Mouse (Mus musculus): Measurements from ENCODE around the gene 4930579F01Rik. TPM values are rescaled to one million over a fixed set of nuclear protein-coding genes. Genes with fewer than 3 reads are reported as not detected.
A peak's percentile ranks its signal among the peaks of the same experiment; 100 is the strongest.

Gene 4930579F01Rik
- total and polyA plus RNA-seq, 3 experiments: not detected

DNA sequence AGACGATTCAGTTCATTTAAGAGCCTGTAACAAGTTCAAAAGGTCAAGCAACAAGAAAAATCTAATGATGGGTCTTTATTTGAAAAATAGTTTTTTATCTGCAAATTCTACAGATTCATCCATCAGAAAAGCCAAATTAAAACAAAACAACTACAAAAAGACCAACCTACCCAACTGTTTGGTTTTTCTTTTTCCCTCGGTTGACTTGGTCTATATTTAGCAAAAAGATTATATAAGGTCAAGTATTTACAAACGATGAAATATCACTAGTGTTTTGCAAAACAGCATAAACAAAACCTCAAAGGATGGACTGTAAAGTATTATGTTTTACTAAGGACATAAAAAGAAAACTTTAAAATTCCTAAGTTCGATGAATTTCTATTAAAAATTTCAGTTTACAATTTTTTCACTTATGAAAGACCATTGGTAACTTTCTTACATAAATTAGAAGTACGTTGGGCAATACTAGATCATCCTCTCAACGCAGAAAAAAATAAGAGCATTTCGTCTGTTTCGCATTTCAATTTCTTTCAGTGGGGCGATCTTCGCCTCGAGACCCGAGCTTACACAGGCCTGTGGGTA, 50.8 kb downstream of the 4930579F01Rik start (continued):
- TF ChIP-seq CHD2 (IDR thresholded peaks at IDR 0.05; ENCODE audit: low read length) (peak; percentile 20; the same call in 1 of the 2 replicates), USF2 (conservative IDR thresholded peaks at IDR 0.05; ENCODE audit: low read depth, low read length) (no peak), SIN3A (IDR thresholded peaks at IDR 0.05; ENCODE audit: low read length) (no peak; the same call in 1 of the 2 replicates), CTCF (conservative IDR thresholded peaks at IDR 0.05 in 1 of 2, IDR thresholded peaks at IDR 0.05 in 1 of 2; ENCODE audit: low read depth in 2 of 2, low read length in 2 of 2) (no peak), MEF2A (IDR thresholded peaks at IDR 0.05; ENCODE audit: borderline replicate concordance, low read depth, low read length) (peak; percentile 28; the same call in 1 of the 2 replicates), JUN (IDR thresholded peaks at IDR 0.05; ENCODE audit: insufficient read depth, low read depth, low read length) (no peak)

DNA sequence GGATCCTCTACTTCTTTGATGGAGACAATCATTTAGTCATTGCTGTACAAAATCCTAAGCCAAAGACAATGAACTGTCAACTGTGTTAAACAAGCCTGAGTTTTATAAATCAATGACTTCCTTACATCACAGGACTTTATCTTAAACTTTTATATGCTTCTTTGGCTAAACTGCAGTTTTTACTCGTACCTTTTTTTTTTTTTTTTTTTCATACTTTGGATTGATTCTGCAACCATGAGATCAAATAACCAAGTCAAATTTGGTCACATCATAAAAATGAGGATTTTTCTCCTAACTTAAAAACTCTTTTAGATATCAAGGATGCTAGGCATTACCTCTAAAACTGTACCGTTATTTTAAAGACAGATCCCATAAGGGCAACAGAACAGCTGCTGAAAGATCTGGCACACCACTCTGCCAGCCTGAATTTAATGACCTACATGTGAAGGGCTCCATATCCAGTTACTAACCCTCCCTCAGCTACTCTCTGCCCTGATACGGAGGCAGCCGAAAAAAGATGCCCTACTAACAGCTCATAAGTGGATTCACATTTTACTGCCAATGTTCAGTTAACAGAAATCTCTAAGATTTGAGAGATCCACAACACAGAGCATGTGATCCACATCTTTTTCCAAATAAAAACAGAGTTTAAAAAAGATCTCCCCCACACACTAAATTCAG, 51.4 kb downstream of the 4930579F01Rik start:
- Histone ChIP-seq H3K36me3 (replicated peaks in 1 of 2; ENCODE audit: control insufficient read depth in 1 of 2, insufficient read depth in 1 of 2, low read length in 1 of 2) (peaks cover 3 to 19% of the 10 kb centered on the region in 2 experiments), H3K9ac (ENCODE audit: insufficient read depth, low read depth) (peak overlapping the region; percentile 44), H3K27me3 (replicated peaks) (no peaks in the 10 kb centered on the region), H3K79me2 (replicated peaks; ENCODE audit: control insufficient read depth, extremely low read depth, insufficient read depth, poor library complexity, severe bottlenecking) (peaks cover 10% of the 10 kb centered on the region), H3K4me3 (replicated peaks in 1 of 3; ENCODE audit: low read depth in 2 of 3, low read length in 2 of 3, poor library complexity in 1 of 3) (peak overlapping the region; percentile 40 to 79 (median 50)), H3K27ac (ENCODE audit: insufficient read depth, low read depth) (no peak overlapping the region), H3K9me3 (replicated peaks; ENCODE audit: low read length) (peaks cover 4% of the 10 kb centered on the region), H3K4me2 (ENCODE audit: insufficient read depth, low read depth, poor library complexity, severe bottlenecking) (peak overlapping the region; percentile 96), H3K4me1 (ENCODE audit: control insufficient read depth in 1 of 2, insufficient read depth in 2 of 2) (peaks cover 5 to 26% of the 10 kb centered on the region in 2 experiments)
- DNase-seq (ENCODE audit: extremely low read depth): peak; percentile 50
- in situ Hi-C loops (cut with MboI; ENCODE audit: low pct_ligation_motif_present, low pct_unique_long_range_greater_than_20kb, low sequenced_read_pairs): loop anchor here (10.0 kb wide), 1 partner anchor 277 kb away; the partner anchor contains the start of genes Dnajb14 and H2afz
- dilution Hi-C loops (cut with MboI; ENCODE audit: extremely low pct_ligation_motif_present, extremely low pct_unique_long_range_greater_than_20kb, low sequenced_read_pairs): loop anchor here (25.0 kb wide), 1 partner anchor 355 kb away; no protein-coding TSS in a partner anchor
- TF ChIP-seq SMC3 (IDR thresholded peaks at IDR 0.05; ENCODE audit: low read depth, low read length): no peak
- 0 out of 2 replicates have a peak, but pooled peaks have one; percentile 3 for TF ChIP-seq BHLHE40 (IDR thresholded peaks at IDR 0.05; ENCODE audit: low read depth, low read length)
- TF ChIP-seq SIN3A (IDR thresholded peaks at IDR 0.05; ENCODE audit: low read length): no peak
- no peak for TF ChIP-seq USF1 (IDR thresholded peaks at IDR 0.05; ENCODE audit: low read depth, low read length)
- no peak for TF ChIP-seq ETS1 (conservative IDR thresholded peaks at IDR 0.05; ENCODE audit: low read depth, low read length)
- no peak for TF ChIP-seq ZC3H11A (IDR thresholded peaks at IDR 0.05; ENCODE audit: low read depth, low read length)
- TF ChIP-seq JUN (IDR thresholded peaks at IDR 0.05; ENCODE audit: insufficient read depth, low read depth, low read length): no peak
- no peak for TF ChIP-seq POLR2AphosphoS2 (IDR thresholded peaks at IDR 0.05; ENCODE audit: low read depth, low read length)
- no peak for TF ChIP-seq ZMIZ1 (IDR thresholded peaks at IDR 0.05; ENCODE audit: low read depth, low read length)
- TF ChIP-seq EP300 (IDR thresholded peaks at IDR 0.05; ENCODE audit: low read length): no peak
- no peak for TF ChIP-seq MYC (IDR thresholded peaks at IDR 0.05; ENCODE audit: low read depth, low read length)
- TF ChIP-seq PAX5 (IDR thresholded peaks at IDR 0.05; ENCODE audit: low read length): no peak
- no peak for TF ChIP-seq CHD2 (IDR thresholded peaks at IDR 0.05; ENCODE audit: low read length)
- TF ChIP-seq GABPA (IDR thresholded peaks at IDR 0.05; ENCODE audit: insufficient replicate concordance, low read depth, low read length): no peak
- no peak for TF ChIP-seq MEF2A (IDR thresholded peaks at IDR 0.05; ENCODE audit: borderline replicate concordance, low read depth, low read length)
- TF ChIP-seq CHD1 (IDR thresholded peaks at IDR 0.05; ENCODE audit: low read depth, low read length): 0 out of 2 replicates have a peak, but pooled peaks have one; percentile 19
- TF ChIP-seq MAX (IDR thresholded peaks at IDR 0.05; ENCODE audit: low read length): peak; percentile 9; the same call in 1 of the 2 replicates
- TF ChIP-seq ZKSCAN1 (IDR thresholded peaks at IDR 0.05; ENCODE audit: borderline replicate concordance, low read depth, low read length): no peak
- no peak for TF ChIP-seq HCFC1 (IDR thresholded peaks at IDR 0.05; ENCODE audit: low read depth, low read length)
- no peak; the same call in 1 of the 2 replicates for TF ChIP-seq NELFE (IDR thresholded peaks at IDR 0.05; ENCODE audit: low read depth, low read length)
- no peak for TF ChIP-seq KAT2A (IDR thresholded peaks at IDR 0.05; ENCODE audit: insufficient replicate concordance, low read length)
- TF ChIP-seq JUND (conservative IDR thresholded peaks at IDR 0.05; ENCODE audit: low read depth, low read length): no peak
- TF ChIP-seq MAZ (IDR thresholded peaks at IDR 0.05; ENCODE audit: low read depth, low read length): 0 out of 2 replicates have a peak, but pooled peaks have one; percentile 39
- TF ChIP-seq TCF12 (IDR thresholded peaks at IDR 0.05; ENCODE audit: low read depth, low read length): no peak
- TF ChIP-seq MAFK (IDR thresholded peaks at IDR 0.05; ENCODE audit: insufficient replicate concordance, low read length): no peak
- no peak for TF ChIP-seq NRF1 (IDR thresholded peaks at IDR 0.05; ENCODE audit: low read depth, low read length)
- no peak for TF ChIP-seq E2F4 (IDR thresholded peaks at IDR 0.05; ENCODE audit: insufficient replicate concordance, low read depth, low read length)
- no peak for TF ChIP-seq RAD21 (IDR thresholded peaks at IDR 0.05; ENCODE audit: low read depth, low read length)
- 0 out of 2 replicates have a peak, but pooled peaks have one; percentile 17 for TF ChIP-seq ELF1 (IDR thresholded peaks at IDR 0.05; ENCODE audit: low read depth, low read length)
- no peak for TF ChIP-seq CTCF (conservative IDR thresholded peaks at IDR 0.05 in 1 of 2, IDR thresholded peaks at IDR 0.05 in 1 of 2; ENCODE audit: low read depth in 2 of 2, low read length in 2 of 2)
- no peak for TF ChIP-seq TBP (conservative IDR thresholded peaks at IDR 0.05; ENCODE audit: low read depth, low read length)
- peak; percentile 65 for TF ChIP-seq ZNF384 (IDR thresholded peaks at IDR 0.05; ENCODE audit: low read depth, low read length)
- no peak for TF ChIP-seq POLR2A (IDR thresholded peaks at IDR 0.05; ENCODE audit: low read depth, low read length)
